Mouse (Mus musculus) spleen, postnatal 14 days (tissue): ENCODE data around the gene Lysmd3.
A peak's percentile ranks its signal among the peaks of the same experiment; 100 is the strongest.

Experiments
- DNase-seq, 2 experiments: peaks; one replicate each; pipeline ENCODE4 v3.0.0; 2021 to 2022; ENCODE audit warnings: low spot score in 2 of 2

The Lysmd3 gene

GRCm38 (mm10) chr13:81675333-81675732 is 17.9 kb downstream of the Lysmd3 start:
- no peak for DNase-seq

GRCm38 (mm10) chr13:81683107-81683506 is 25.6 kb downstream of the Lysmd3 start:
- no peak for DNase-seq

- DNase-seq, result no peak
Observed at GRCm38 (mm10) chr13:81684258-81684657, 26.8 kb downstream of the Lysmd3 start.

- DNase-seq, result no peak
Observed at GRCm38 (mm10) chr13:81684884-81685283, 27.4 kb downstream of the Lysmd3 start.

GRCm38 (mm10) chr13:81689587-81689986 is 32.1 kb downstream of the Lysmd3 start:
- DNase-seq, result no peak

- DNase-seq, result no peak
Observed at GRCm38 (mm10) chr13:81690477-81690876, 33.0 kb downstream of the Lysmd3 start.

- no peak for DNase-seq
Observed at GRCm38 (mm10) chr13:81691606-81692005, 34.1 kb downstream of the Lysmd3 start.

- no peak for DNase-seq
Observed at GRCm38 (mm10) chr13:81694446-81694845, 37.0 kb downstream of the Lysmd3 start.

GRCm38 (mm10) chr13:81703148-81703547 is 45.7 kb downstream of the Lysmd3 start:
- no peak for DNase-seq

GRCm38 (mm10) chr13:81703621-81704020 is 46.2 kb downstream of the Lysmd3 start:
- no peak for DNase-seq

- no peak for DNase-seq
Observed at GRCm38 (mm10) chr13:81706311-81706710, 48.8 kb downstream of the Lysmd3 start.

- DNase-seq, result no peak
Observed at GRCm38 (mm10) chr13:81709805-81710204, 52.3 kb downstream of the Lysmd3 start.

- DNase-seq, result no peak
Observed at GRCm38 (mm10) chr13:81710266-81710665, 52.8 kb downstream of the Lysmd3 start.

- DNase-seq, result peak; percentile 96
Observed at GRCm38 (mm10) chr13:81710775-81711545, 53.5 kb downstream of the Lysmd3 start, which contains the start of the genes Polr3g and Mblac2. Polr3g (minus strand) TSS chr13:81711013. Mblac2 (plus strand) TSS chr13:81711341.

- DNase-seq, result peak; percentile 16 to 22
Observed at GRCm38 (mm10) chr13:81711546-81712371, 54.3 kb downstream of the Lysmd3 start.

GRCm38 (mm10) chr13:81713896-81714295 is 56.4 kb downstream of the Lysmd3 start:
- no peak for DNase-seq
